Mouse (Mus musculus): Measurements from ENCODE around the gene Dgcr6.

Gene Dgcr6

GRCm38 (mm10) chr16:18068653-18069376 is 16.2 kb downstream of the Dgcr6 start:
- no peak for DNase-seq (ENCODE audit: low spot score in 2 of 2)

- no peak for DNase-seq (ENCODE audit: low spot score in 2 of 2)
Measured at GRCm38 (mm10) chr16:18070798-18071197, 18.1 kb downstream of the Dgcr6 start.

GRCm38 (mm10) chr16:18072089-18072488 is 19.4 kb downstream of the Dgcr6 start:
- DNase-seq (ENCODE audit: low spot score in 2 of 2) = no peak

GRCm38 (mm10) chr16:18073259-18073962 is 20.8 kb downstream of the Dgcr6 start:
- DNase-seq (ENCODE audit: low spot score in 2 of 2) = no peak

GRCm38 (mm10) chr16:18074611-18075010 is 22.0 kb downstream of the Dgcr6 start:
- no peak for DNase-seq (ENCODE audit: low spot score in 2 of 2)

- DNase-seq (ENCODE audit: low spot score in 2 of 2) = no peak
Measured at GRCm38 (mm10) chr16:18075201-18075600, 22.5 kb downstream of the Dgcr6 start.

- no peak for DNase-seq (ENCODE audit: low spot score in 2 of 2)
Measured at GRCm38 (mm10) chr16:18078314-18079015, 25.8 kb downstream of the Dgcr6 start.

GRCm38 (mm10) chr16:18079300-18079699 is 26.6 kb downstream of the Dgcr6 start:
- no peak for DNase-seq (ENCODE audit: low spot score in 2 of 2)

- DNase-seq (ENCODE audit: low spot score in 2 of 2) = no peak
Measured at GRCm38 (mm10) chr16:18080171-18080570, 27.5 kb downstream of the Dgcr6 start.

- no peak for DNase-seq (ENCODE audit: low spot score in 2 of 2)
Measured at GRCm38 (mm10) chr16:18081149-18081827, 28.6 kb downstream of the Dgcr6 start.

- no peak for DNase-seq (ENCODE audit: low spot score in 2 of 2)
Measured at GRCm38 (mm10) chr16:18082291-18082690, 29.6 kb downstream of the Dgcr6 start.

GRCm38 (mm10) chr16:18083231-18083951 is 30.7 kb downstream of the Dgcr6 start:
- peak; percentile 52 to 74 for DNase-seq (ENCODE audit: low spot score in 2 of 2)

- no peak for DNase-seq (ENCODE audit: low spot score in 2 of 2)
Measured at GRCm38 (mm10) chr16:18084262-18084661, 31.6 kb downstream of the Dgcr6 start.

GRCm38 (mm10) chr16:18087101-18087500 is 34.4 kb downstream of the Dgcr6 start:
- DNase-seq (ENCODE audit: low spot score in 2 of 2) = no peak

- no peak for DNase-seq (ENCODE audit: low spot score in 2 of 2)
Measured at GRCm38 (mm10) chr16:18096348-18096747, 43.7 kb downstream of the Dgcr6 start.

GRCm38 (mm10) chr16:18102816-18103215 is 50.2 kb downstream of the Dgcr6 start:
- DNase-seq (ENCODE audit: low spot score in 2 of 2) = no peak

- DNase-seq (ENCODE audit: low spot score in 2 of 2) = no peak
Measured at GRCm38 (mm10) chr16:18103366-18103765, 50.7 kb downstream of the Dgcr6 start.

- DNase-seq (ENCODE audit: low spot score in 2 of 2) = no peak
Measured at GRCm38 (mm10) chr16:18103808-18104207, 51.1 kb downstream of the Dgcr6 start.

GRCm38 (mm10) chr16:18108221-18108966 is 55.7 kb downstream of the Dgcr6 start:
- peak in 1 of 2 experiments; percentile 58 for DNase-seq (ENCODE audit: low spot score in 2 of 2)

- no peak for DNase-seq (ENCODE audit: low spot score in 2 of 2)
Measured at GRCm38 (mm10) chr16:18111042-18111441, 58.4 kb downstream of the Dgcr6 start.

GRCm38 (mm10) chr16:18116467-18116866 is 63.8 kb downstream of the Dgcr6 start:
- no peak for DNase-seq (ENCODE audit: low spot score in 2 of 2)
